In genomic region chr10:127123436-127123805, GRCm38 (mm10) we compare ENCODE assay signal across 7 mouse cellular contexts. TPM values are rescaled to one million over a fixed set of nuclear protein-coding genes. Genes with fewer than 3 reads are reported as not detected.
DNase-seq lines count a peak whose midpoint lies in the region; ATAC-seq lines count a peak whose summit lies in the region.

No protein-coding gene starts in this region.

- ATAC-seq in intestine, embryonic 14.5 days (replicated peaks; ENCODE audit: low FRiP score, low TSS enrichment, low read depth), result no peak
- ATAC-seq in megakaryocyte-erythroid progenitor cell, adult 5-6 weeks (replicated peaks; ENCODE audit: low FRiP score, low TSS enrichment, poor library complexity, severe bottlenecking), result peak; percentile 11

- H3K4me2 ChIP-seq in intestine, embryonic 14.5 days (ENCODE audit: low read length), result peak overlapping the region; percentile 48

- H3K9me3 ChIP-seq in intestine, embryonic 14.5 days (ENCODE audit: control insufficient read depth, low read length), result no peaks in the 10 kb centered on the region

- peaks cover 13% of the 10 kb centered on the region for H3K4me1 ChIP-seq in intestine, embryonic 14.5 days (replicated peaks; ENCODE audit: control insufficient read depth, insufficient read depth, low read length)

- peak; percentile 80 for DNase-seq in ZHBTc4 (ENCODE audit: low read depth, low spot score)
- peak; percentile 85 for DNase-seq in cerebellum, adult 8-10 months
- DNase-seq in frontal cortex, adult 2 months (ENCODE audit: extremely low spot score in 1 of 2, low spot score in 1 of 2), result peak; percentile 47 to 93
- DNase-seq in intestine, embryonic 14.5 days (ENCODE audit: low spot score), result peak; percentile 78
- peak; percentile 67 to 75 for DNase-seq in left cerebral cortex, postnatal 10 days (ENCODE audit: extremely low spot score in 1 of 2, low spot score in 2 of 2)
- DNase-seq in right cerebral cortex, postnatal 36 days (ENCODE audit: low spot score in 2 of 2), result peak; percentile 59 to 62

- H3K27me3 ChIP-seq in intestine, embryonic 14.5 days (replicated peaks; ENCODE audit: control insufficient read depth, insufficient read depth, low read length), result no peaks in the 10 kb centered on the region

- H3K27ac ChIP-seq in intestine, embryonic 14.5 days (ENCODE audit: low read depth), result no peak overlapping the region

- 10% methylated on average over 4 of the region's 4 CpGs for WGBS in intestine, embryonic 14.5 days

- H3K36me3 ChIP-seq in intestine, embryonic 14.5 days (ENCODE audit: control insufficient read depth, insufficient read depth, low read length), result peaks cover 12% of the 10 kb centered on the region

- H3K4me3 ChIP-seq in intestine, embryonic 14.5 days (ENCODE audit: low read depth, low read length), result peak overlapping the region; percentile 18

- intact Hi-C loops in left cerebral cortex, postnatal 10 days (cut with DNase I), result loop anchor here (2.0 kb wide), 1 partner anchor 41 kb away; the partner anchor contains the start of gene B4galnt1

- 0 out of 2 replicates have a peak overlapping the region, but pooled peaks have one; percentile 10 for H3K9ac ChIP-seq in intestine, embryonic 14.5 days (ENCODE audit: low read length)

RNA-seq across cellular contexts. Expression of gene Os9, which starts 2.5 kb away (rescaled TPM):
- polyA plus RNA-seq in frontal cortex, adult 2 months (2012; rRNA removed), result 106 and 108 TPM in 2 replicates
- 47.6 and 51.6 TPM in 2 replicates for polyA plus RNA-seq in intestine, embryonic 14.5 days (2014; fragmentation: Nextera tagmentation; extraction: Ambion mirVana)
- 100 to 1,000 TPM; 103 to 107 TPM for total RNA-seq in left cerebral cortex, postnatal 10 days (2021)
- 55.8 and 64.5 TPM in 2 replicates for total RNA-seq in megakaryocyte-erythroid progenitor cell, adult 5-6 weeks (2014; fragmentation: Nextera tagmentation)
- total RNA-seq in megakaryocyte-erythroid progenitor cell, adult 5-6 weeks (2017), result 152 and 154 TPM in 2 replicates

RNA-seq across cellular contexts. Expression of gene B4galnt1, which starts 41.6 kb away (rescaled TPM):
- 112 and 132 TPM in 2 replicates for polyA plus RNA-seq in frontal cortex, adult 2 months (2012; rRNA removed)
- polyA plus RNA-seq in intestine, embryonic 14.5 days (2014; fragmentation: Nextera tagmentation; extraction: Ambion mirVana), result 54.3 and 66.0 TPM in 2 replicates
- total RNA-seq in left cerebral cortex, postnatal 10 days (2021), result 100 to 1,000 TPM; 105 to 107 TPM
- 67.2 and 84.7 TPM in 2 replicates for total RNA-seq in megakaryocyte-erythroid progenitor cell, adult 5-6 weeks (2014; fragmentation: Nextera tagmentation)
- 18.5 and 23.3 TPM in 2 replicates for total RNA-seq in megakaryocyte-erythroid progenitor cell, adult 5-6 weeks (2017)

RNA-seq across cellular contexts. Expression of gene Agap2, which starts 48.3 kb away (rescaled TPM):
- 450 and 465 TPM in 2 replicates for polyA plus RNA-seq in frontal cortex, adult 2 months (2012; rRNA removed)
- 0.23 and 0.26 TPM in 2 replicates for polyA plus RNA-seq in intestine, embryonic 14.5 days (2014; fragmentation: Nextera tagmentation; extraction: Ambion mirVana)
- 100 to 1,000 TPM; 558 to 572 TPM for total RNA-seq in left cerebral cortex, postnatal 10 days (2021)
- total RNA-seq in megakaryocyte-erythroid progenitor cell, adult 5-6 weeks (2014; fragmentation: Nextera tagmentation), result 19.7 and 45.9 TPM in 2 replicates
- 26.4 and 43.3 TPM in 2 replicates for total RNA-seq in megakaryocyte-erythroid progenitor cell, adult 5-6 weeks (2017)

RNA-seq across cellular contexts. Expression of gene Tspan31, which starts 53.4 kb away (rescaled TPM):
- polyA plus RNA-seq in frontal cortex, adult 2 months (2012; rRNA removed), result 89.9 and 91.7 TPM in 2 replicates
- 92.4 and 114 TPM in 2 replicates for polyA plus RNA-seq in intestine, embryonic 14.5 days (2014; fragmentation: Nextera tagmentation; extraction: Ambion mirVana)
- total RNA-seq in left cerebral cortex, postnatal 10 days (2021), result 10 to 100 TPM; 65.2 to 67.9 TPM
- total RNA-seq in megakaryocyte-erythroid progenitor cell, adult 5-6 weeks (2014; fragmentation: Nextera tagmentation), result 43.9 and 73.9 TPM in 2 replicates
- 28.9 and 55.3 TPM in 2 replicates for total RNA-seq in megakaryocyte-erythroid progenitor cell, adult 5-6 weeks (2017)

RNA-seq across cellular contexts. Expression of gene Slc26a10, which starts 57.0 kb away (rescaled TPM):
- 5.5 and 6.6 TPM in 2 replicates for polyA plus RNA-seq in frontal cortex, adult 2 months (2012; rRNA removed)
- 0.93 and 1.3 TPM in 2 replicates for polyA plus RNA-seq in intestine, embryonic 14.5 days (2014; fragmentation: Nextera tagmentation; extraction: Ambion mirVana)
- total RNA-seq in left cerebral cortex, postnatal 10 days (2021), result 1 to 10 TPM; 1.0 to 1.2 TPM
- 1.8 TPM in 1 of 2 replicates, not detected in the other for total RNA-seq in megakaryocyte-erythroid progenitor cell, adult 5-6 weeks (2014; fragmentation: Nextera tagmentation)
- 1.8 TPM in 1 of 2 replicates, not detected in the other for total RNA-seq in megakaryocyte-erythroid progenitor cell, adult 5-6 weeks (2017)

Comparison
In these comparisons a context has a peak if more than half of its experiments do, and no peak if none do; other contexts are left out.
1. RNA of gene Agap2, which starts 48.3 kb away (total RNA-seq): 558 to 572 TPM in left cerebral cortex, postnatal 10 days; 19.7 to 45.9 TPM in megakaryocyte-erythroid progenitor cell, adult 5-6 weeks; every median in the first group is over 10 times any median in the second.
2. Peak in every context shown above with its lines, with median percentiles within 50 percentile points of each other: DNase-seq.